Mouse (Mus musculus): ENCODE data around the gene Park7.

Gene Park7

DNA sequence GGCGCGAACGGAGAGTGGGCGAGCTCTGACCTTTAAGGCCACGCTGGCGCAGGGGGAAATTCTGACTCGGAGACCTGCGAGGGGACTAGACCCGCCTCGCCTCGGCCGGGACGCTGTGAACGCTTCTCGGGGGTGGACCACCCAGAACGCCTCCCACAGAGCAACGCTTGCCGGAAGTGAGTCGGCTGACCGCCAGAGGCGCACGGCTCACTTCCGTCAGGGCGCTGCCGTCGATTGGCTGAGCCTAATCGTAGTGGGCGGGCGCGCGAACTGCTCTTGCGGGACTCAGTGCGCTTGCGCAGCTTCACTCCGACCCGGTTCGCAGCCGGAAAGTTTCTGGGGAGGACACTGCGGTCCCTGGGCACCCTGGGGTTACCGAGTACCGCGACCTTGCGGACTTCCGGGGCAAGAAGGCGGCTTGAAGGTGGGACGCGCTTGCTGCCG is at the start of gene Park7, which contains the start of gene Tnfrsf9:
TSS of gene Park7 (minus strand) at position 148 of the 444 bp plus-strand sequence.
TSS of gene Tnfrsf9 (plus strand) at position 273 of the 444 bp plus-strand sequence.
- DNase-seq (ENCODE audit: low spot score) = peak; percentile 94

DNA sequence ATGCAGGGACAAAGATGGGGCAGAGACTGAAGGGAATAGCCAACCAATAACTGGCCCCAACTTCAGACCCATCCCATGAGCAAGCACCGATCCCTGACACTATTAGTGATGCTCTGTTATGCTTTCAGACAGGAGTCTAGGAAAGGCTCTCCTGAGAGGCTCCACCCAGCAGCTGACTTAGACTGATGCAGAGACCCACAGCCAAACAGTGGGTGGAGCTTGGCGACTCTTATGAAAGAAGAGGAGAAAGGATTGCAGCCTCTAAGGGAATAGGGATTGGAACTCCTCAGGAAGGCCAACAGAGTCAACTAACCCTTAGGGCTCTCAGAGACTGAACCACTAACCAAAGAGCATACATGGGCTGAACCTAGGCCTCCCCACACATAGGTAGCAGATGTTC is 49.5 kb upstream of the Park7 start:
- DNase-seq (ENCODE audit: low spot score) = no peak

DNA sequence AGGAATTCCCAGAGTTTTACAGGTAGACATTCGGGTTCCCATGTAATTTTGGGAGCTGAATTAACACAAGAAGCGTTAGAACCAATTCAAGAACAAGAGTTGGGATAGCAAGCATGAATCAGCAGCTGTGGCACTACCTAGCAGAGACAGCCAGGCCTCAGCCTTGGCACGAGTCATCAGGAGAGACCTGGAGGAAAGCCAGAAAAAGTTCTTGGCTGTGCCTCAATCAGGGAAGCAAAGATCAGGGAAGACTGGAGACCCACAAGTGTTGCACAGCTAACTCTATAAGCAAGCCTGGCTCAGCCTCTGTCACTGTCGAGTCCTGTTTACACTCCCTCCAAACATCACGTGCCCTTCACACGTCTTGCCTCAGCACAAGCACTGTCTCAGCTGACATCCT is 48.0 kb upstream of the Park7 start:
- peak; percentile 32 for DNase-seq (ENCODE audit: low spot score)

GRCm38 (mm10) chr4:150958536-150958935 is 44.3 kb upstream of the Park7 start:
- no peak for DNase-seq (ENCODE audit: low spot score)

- no peak for DNase-seq (ENCODE audit: low spot score)
These were observed 42.8 kb upstream of the Park7 start for GRCm38 (mm10) chr4:150957106-150957458.

GRCm38 (mm10) chr4:150956369-150957105 is 42.3 kb upstream of the Park7 start:
- DNase-seq (ENCODE audit: low spot score) = no peak

DNA sequence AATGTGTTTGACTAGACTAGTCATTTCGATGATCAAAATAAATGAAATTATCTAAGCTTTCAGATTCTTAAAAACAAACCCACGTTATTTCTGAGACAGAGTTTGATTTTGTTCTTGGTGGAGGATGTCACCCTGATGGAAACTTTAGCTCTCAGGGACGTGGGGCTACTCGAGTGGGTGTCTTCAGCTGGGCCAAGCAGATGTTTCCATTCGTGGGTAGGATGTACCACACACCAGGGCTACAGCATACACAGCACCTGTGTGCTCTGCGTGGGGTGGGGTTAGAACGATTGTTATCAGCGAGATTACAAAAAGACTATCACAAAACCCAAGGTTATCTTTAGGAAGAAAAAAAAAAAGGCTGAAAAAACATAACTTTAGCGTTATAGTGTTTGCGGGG is 36.7 kb upstream of the Park7 start:
- no peak for DNase-seq (ENCODE audit: low spot score)

DNA sequence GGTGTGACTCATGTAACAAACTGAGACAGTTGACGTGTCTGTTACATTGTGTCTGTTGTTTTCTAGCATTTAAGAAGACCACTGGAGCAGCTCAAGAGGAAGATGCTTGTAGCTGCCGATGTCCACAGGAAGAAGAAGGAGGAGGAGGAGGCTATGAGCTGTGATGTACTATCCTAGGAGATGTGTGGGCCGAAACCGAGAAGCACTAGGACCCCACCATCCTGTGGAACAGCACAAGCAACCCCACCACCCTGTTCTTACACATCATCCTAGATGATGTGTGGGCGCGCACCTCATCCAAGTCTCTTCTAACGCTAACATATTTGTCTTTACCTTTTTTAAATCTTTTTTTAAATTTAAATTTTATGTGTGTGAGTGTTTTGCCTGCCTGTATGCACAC is 30.5 kb upstream of the Park7 start:
- DNase-seq (ENCODE audit: low spot score) = no peak

GRCm38 (mm10) chr4:150939991-150940651 is 25.9 kb upstream of the Park7 start:
- DNase-seq (ENCODE audit: low spot score) = no peak

DNA sequence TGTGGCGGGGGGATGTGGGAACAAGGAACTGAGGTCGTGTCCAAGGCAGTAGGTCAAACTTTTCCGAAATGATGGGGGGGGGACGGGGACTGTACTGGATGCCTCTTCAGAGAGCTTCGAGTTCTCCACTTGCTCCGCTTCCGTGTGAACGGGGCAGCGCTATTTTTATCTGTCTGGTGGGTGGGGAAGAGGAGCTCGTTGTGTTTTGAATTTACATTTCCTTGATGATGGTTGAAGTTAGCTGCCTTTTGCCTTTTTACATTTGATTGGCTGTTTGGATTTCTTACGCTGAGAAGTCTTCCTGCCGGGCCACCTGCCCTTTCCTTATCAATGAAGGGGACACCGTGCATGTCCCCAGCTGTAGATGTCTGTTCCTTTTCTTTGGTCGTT is 23.8 kb upstream of the Park7 start:
- DNase-seq (ENCODE audit: low spot score) = no peak

DNA sequence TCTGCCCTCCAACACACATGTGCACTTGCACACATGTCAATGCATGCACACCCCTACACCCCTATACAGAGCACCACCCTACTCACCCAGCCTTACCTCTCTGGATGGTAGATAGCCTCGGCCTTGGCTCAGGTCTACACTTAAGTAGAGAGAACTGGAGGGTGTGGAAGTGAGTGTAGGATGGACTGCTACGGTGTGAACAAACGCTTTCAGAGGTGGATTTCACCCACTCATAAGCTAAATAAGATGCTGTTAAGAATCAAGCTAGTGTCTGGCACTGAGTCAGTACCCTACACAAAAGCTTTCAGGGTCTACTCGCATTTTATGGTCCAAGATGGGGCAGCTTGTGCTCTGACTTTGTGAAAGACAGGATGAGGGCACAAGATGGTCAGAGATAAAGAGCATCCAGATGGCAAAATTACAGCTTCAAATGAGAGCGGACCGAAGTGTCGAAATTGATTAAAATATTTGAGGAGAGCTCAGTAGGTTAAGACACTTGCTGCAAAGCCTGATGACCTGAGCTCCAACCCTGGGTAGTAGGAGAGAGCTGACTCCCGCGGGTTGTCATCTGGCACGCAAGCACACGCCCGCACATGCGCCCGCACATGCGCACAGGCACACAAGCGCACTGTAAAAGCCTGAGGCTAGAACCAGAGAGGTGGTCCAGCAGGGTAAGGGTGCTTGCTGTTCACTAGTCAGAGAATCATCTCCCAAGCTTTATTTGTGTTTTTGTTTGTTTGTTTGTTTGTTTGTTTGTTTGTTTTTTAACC is 23.2 kb upstream of the Park7 start:
- DNase-seq (ENCODE audit: low spot score) = no peak

- no peak for DNase-seq (ENCODE audit: low spot score)
These were observed 19.3 kb upstream of the Park7 start for GRCm38 (mm10) chr4:150933503-150933902.

GRCm38 (mm10) chr4:150927789-150928188 is 13.6 kb upstream of the Park7 start:
- DNase-seq (ENCODE audit: low spot score) = no peak

- DNase-seq (ENCODE audit: low spot score) = no peak
These were observed 12.9 kb upstream of the Park7 start for GRCm38 (mm10) chr4:150926924-150927705.

- no peak for DNase-seq (ENCODE audit: low spot score)
These were observed 11.7 kb upstream of the Park7 start for GRCm38 (mm10) chr4:150925923-150926322.

- no peak for DNase-seq (ENCODE audit: low spot score)
These were observed 10.7 kb upstream of the Park7 start for GRCm38 (mm10) chr4:150924936-150925335.

DNA sequence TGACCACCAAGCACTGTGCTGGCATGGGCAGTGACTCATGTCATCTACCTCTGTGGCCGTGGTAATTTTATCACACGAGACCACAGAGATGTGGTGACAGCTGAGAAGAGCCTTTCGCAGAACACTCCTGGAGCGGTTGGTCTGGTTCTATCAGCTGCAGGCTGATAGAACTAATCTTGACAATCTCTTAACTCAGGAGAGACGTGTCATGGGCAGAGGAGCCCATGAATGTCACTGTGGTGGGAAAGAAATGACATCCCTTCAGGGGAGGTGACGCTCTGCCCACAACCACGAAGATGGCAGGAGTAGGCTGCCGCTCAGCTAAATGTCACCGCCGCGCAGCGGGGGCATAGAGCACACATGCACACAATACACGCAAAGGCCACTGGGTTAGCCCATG is 10.1 kb upstream of the Park7 start:
- no peak for DNase-seq (ENCODE audit: low spot score)

- no peak for DNase-seq (ENCODE audit: low spot score)
These were observed 7.0 kb upstream of the Park7 start for GRCm38 (mm10) chr4:150921206-150921605.

- DNase-seq (ENCODE audit: low spot score) = no peak
These were observed 3.2 kb upstream of the Park7 start for GRCm38 (mm10) chr4:150917336-150918027.

- no peak for DNase-seq (ENCODE audit: low spot score)
These were observed 1.1 kb upstream of the Park7 start for GRCm38 (mm10) chr4:150915181-150915906.

- DNase-seq (ENCODE audit: low spot score) = no peak
These were observed 494 bp downstream of the Park7 start for GRCm38 (mm10) chr4:150913743-150914142.

Data from ovary, adult 18-20 months (tissue).